ENCODE assay signal across 9 mouse cellular contexts in genomic region chrX:160116658-160117057, GRCm38 (mm10). TPM values are rescaled to one million over a fixed set of nuclear protein-coding genes. Genes with fewer than 3 reads are reported as not detected.
DNase-seq lines count a peak whose midpoint lies in the region; ATAC-seq and TF ChIP-seq lines count a peak whose summit lies in the region.
"Had no signal": no experiment of that assay in that cellular context is flagged by ENCODE, and none has a peak within 500 bp of the region (broad histone marks: within the 10 kb centered on the region; RNA-seq: fewer than 3 reads in every experiment).

No protein-coding gene starts in this region.

- 74% methylated on average over 3 of the region's 3 CpGs for WGBS in midbrain, postnatal 0 days

- H3K4me1 ChIP-seq in testis, adult 2 months (ENCODE audit: control insufficient read depth, insufficient read depth, low read length), result no peaks in the 10 kb centered on the region
- H3K4me1 ChIP-seq in midbrain, postnatal 0 days (ENCODE audit: insufficient read depth, low read length), result no peaks in the 10 kb centered on the region
- H3K4me1 ChIP-seq: embryonic facial prominence, embryonic 12.5 days had no signal

- no peak overlapping the region for H3K27ac ChIP-seq in testis, adult 2 months (ENCODE audit: control insufficient read depth, insufficient read depth, low read depth, low read length)
- H3K27ac ChIP-seq in midbrain, postnatal 0 days (ENCODE audit: low read depth, low read length), result no peak overlapping the region
- H3K27ac ChIP-seq: embryonic facial prominence, embryonic 12.5 days had no signal

- no peak for TF ChIP-seq POLR2A in testis, adult 2 months (IDR thresholded peaks at IDR 0.05; ENCODE audit: control insufficient read depth, low read depth, low read length)

- no peaks in the 10 kb centered on the region for H3K9me3 ChIP-seq in midbrain, postnatal 0 days (ENCODE audit: low read length)
- H3K9me3 ChIP-seq: embryonic facial prominence, embryonic 12.5 days had no signal

- H3K36me3 ChIP-seq in testis, adult 2 months (ENCODE audit: control insufficient read depth, insufficient read depth, low read length), result no peaks in the 10 kb centered on the region
- 0 out of 2 replicates have a peak, but pooled peaks cover 3% of the 10 kb centered on the region for H3K36me3 ChIP-seq in midbrain, postnatal 0 days (ENCODE audit: insufficient read depth, low read length)
- H3K36me3 ChIP-seq in splenic B cell, adult 2 months (ENCODE audit: control insufficient read depth, insufficient read depth, low read length, poor library complexity, severe bottlenecking), result 0 out of 2 replicates have a peak, but pooled peaks cover 3% of the 10 kb centered on the region

- no peak for DNase-seq in testis, postnatal 14 days (ENCODE audit: low spot score)
- DNase-seq in cerebellum, adult 8-10 months, result peak; percentile 32
- DNase-seq in frontal cortex, postnatal 10 days (ENCODE audit: low spot score in 2 of 2), result peak; percentile 14 to 55
- peak; percentile 31 for DNase-seq in kidney, adult 9 months
- peak; percentile 55 for DNase-seq in liver
- DNase-seq in midbrain, postnatal 0 days (ENCODE audit: low spot score), result peak; percentile 67
- peak; percentile 74 for DNase-seq in splenic B cell, adult 2 months (ENCODE audit: low read depth, low spot score)

- no peak overlapping the region for H3K4me2 ChIP-seq in midbrain, postnatal 0 days (ENCODE audit: low read depth, low read length, poor library complexity, severe bottlenecking)
- H3K4me2 ChIP-seq: embryonic facial prominence, embryonic 12.5 days had no signal

- H3K27me3 ChIP-seq in testis, adult 2 months (ENCODE audit: control insufficient read depth, insufficient read depth, low read length), result no peaks in the 10 kb centered on the region
- H3K27me3 ChIP-seq in midbrain, postnatal 0 days (ENCODE audit: insufficient read depth, low read length), result no peaks in the 10 kb centered on the region
- no peaks in the 10 kb centered on the region for H3K27me3 ChIP-seq in splenic B cell, adult 2 months (ENCODE audit: control insufficient read depth, insufficient read depth, low read length, poor library complexity, severe bottlenecking)
- H3K27me3 ChIP-seq: embryonic facial prominence, embryonic 12.5 days had no signal

- TF ChIP-seq CTCF in testis, adult 2 months (IDR thresholded peaks at IDR 0.05; ENCODE audit: control insufficient read depth, insufficient read depth, insufficient replicate concordance, low read depth, low read length), result peak; percentile 33; the same call in 1 of the 2 replicates
- TF ChIP-seq CTCF in midbrain, postnatal 0 days (IDR thresholded peaks at IDR 0.05), result peak; percentile 88

- peak; percentile 72 for ATAC-seq in midbrain, postnatal 0 days (ENCODE audit: low FRiP score)

- no peak overlapping the region for H3K4me3 ChIP-seq in testis, adult 2 months (ENCODE audit: control insufficient read depth, low read depth, low read length)
- H3K4me3 ChIP-seq in midbrain, postnatal 0 days (ENCODE audit: low read depth, low read length), result no peak overlapping the region
- H3K4me3 ChIP-seq: embryonic facial prominence, embryonic 12.5 days had no signal

- H3K9ac ChIP-seq in midbrain, postnatal 0 days (replicated peaks; ENCODE audit: low read length, poor library complexity, severe bottlenecking), result no peak overlapping the region
- H3K9ac ChIP-seq: embryonic facial prominence, embryonic 12.5 days had no signal

RNA-seq across cellular contexts. Expression of gene Pdha1, which starts 21.6 kb away (rescaled TPM):
- 3.3 and 4.9 TPM in 2 replicates for polyA plus RNA-seq in testis, adult 2 months (2012; rRNA removed)
- 156 and 178 TPM in 2 replicates for total RNA-seq in midbrain, postnatal 0 days (2014; rRNA removed)
- 179 and 195 TPM in 2 replicates for polyA plus RNA-seq in midbrain, postnatal 0 days (2015; fragmentation: Nextera tagmentation; extraction: Ambion mirVana)

Comparison
In these comparisons a context has a peak if more than half of its experiments do, and no peak if none do; other contexts are left out.
1. RNA of gene Pdha1, which starts 21.6 kb away (polyA plus RNA-seq): 179 to 195 TPM in midbrain, postnatal 0 days; 3.3 to 4.9 TPM in testis, adult 2 months; every median in the first group is over 10 times any median in the second.